Mouse (Mus musculus) thymus, postnatal 0 days (tissue): ENCODE measurements around the gene Mapkbp1. TPM values are rescaled to one million over a fixed set of nuclear protein-coding genes. Genes with fewer than 3 reads are reported as not detected.

Source experiments
- DNase-seq: peaks from one replicate; pipeline ENCODE4 v3.0.0-alpha.2; 2015; ENCODE audit warnings: low spot score
- microRNA-seq: library from miRNA; unstranded; fragments of <30 nt; microRNA quantifications from one replicate; pipeline ENCODE4, GENCODE M21; 2016; ENCODE audit warnings: borderline number of aligned reads
- polyA plus RNA-seq: library from polyadenylated mRNA; unstranded; fragments of >200 nt; fragmentation: Nextera tagmentation; extraction: Ambion mirVana; gene quantifications from 2 replicates; pipeline ENCODE4 v1.2.1, GENCODE M21; 2015

The Mapkbp1 gene
- polyA plus RNA-seq, 1 experiment from 2014 or later: 1.2 TPM

DNA sequence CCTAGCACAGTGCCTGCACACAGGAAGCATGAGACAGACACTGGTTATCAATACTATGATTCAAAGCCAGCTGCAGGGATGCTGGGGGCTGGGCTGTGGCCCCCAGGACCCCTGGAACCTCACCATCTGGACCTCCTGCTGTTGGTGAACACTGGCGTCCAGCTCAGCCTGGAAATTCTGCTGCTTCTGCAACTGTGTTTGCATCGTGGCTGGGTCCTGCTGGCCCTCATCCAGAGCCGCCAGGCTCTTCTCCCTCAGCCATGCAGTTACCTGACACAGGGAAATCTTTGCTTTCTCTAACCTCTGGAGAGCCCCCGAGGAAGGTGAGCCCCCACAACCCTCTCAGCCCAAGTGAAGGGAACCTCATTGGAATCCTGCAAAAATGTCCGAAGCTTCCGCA, 78.9 kb downstream of the Mapkbp1 start:
- DNase-seq: no peak

DNA sequence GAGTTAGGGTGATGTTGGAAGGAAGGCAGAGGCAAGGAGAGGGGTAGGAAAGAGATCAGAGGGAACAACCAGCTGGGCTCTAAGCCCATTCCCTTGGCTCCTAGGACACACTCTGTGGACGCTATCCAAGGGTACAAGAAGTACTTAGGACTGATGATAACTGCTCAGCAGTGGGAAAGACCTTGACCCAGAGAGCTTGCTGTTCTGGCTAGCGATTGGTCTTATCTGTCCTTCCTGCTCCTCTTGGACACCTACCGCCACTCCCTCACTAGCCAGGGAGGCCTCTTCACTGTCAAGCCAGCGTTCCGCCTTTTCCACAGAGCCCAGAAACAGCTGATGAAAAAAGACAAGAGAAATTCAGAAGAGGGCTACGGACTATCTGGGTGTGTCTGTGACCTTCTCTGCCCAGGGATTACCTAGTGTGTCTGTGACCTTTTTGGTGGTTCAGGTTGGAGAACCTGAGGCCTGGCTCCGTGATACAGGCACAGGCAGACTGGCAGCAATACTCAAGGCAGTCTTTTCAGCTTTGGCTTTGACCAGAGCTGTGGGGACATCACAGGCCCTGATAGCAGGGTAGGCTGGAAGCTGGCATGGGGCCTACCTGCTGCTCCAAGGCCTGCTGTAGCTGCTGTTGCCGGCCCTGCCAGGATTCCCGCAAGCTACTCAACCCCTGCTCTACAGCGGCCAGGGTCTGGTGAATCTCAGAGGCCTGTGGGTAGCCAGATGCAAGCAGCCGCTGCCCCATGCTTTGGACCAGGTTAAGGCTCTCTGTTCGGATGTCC, 82.5 kb downstream of the Mapkbp1 start:
- DNase-seq: no peak

GRCm38 (mm10) chr2:120055923-120056322, 83.4 kb downstream of the Mapkbp1 start:
- no peak for DNase-seq

DNA sequence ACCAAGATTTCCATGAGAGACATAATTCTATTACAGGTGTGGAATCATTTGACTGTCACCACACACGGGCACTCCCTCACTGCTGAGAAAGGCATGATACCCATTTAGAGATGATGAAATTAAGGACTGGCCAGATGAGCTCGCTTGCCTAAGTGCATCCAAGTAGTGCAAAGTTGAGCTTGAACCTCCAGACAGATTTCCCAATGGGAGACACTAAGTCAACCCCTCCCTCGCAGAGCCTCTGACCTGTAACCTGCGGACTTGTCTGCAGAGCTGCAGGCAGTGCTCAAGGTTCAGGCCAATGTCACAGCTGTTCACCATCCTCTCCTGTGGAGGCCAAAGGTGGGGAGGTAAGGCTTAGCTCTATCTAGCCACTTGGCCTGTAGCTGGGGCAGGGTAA, 86.3 kb downstream of the Mapkbp1 start:
- DNase-seq: no peak

DNA sequence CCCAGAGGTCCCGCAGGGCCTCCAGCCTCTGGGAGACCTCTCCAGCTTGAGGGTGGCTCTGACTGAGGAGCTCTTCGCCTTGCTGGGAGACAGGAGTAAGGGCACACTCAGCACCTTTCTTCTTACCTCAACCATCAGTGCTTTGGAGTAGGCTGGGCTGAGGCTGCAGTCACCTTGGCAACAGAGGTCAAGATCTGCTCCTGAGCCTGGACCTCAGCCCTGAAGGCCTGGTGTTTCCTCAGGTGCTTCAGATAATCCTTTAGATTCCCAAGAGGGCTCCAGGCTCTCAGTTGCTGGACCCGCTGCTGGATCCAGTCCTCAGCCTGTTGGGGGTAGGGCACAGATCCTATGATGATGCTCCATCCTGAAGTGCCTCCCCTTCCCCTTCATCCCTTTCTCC, 87.0 kb downstream of the Mapkbp1 start:
- no peak for DNase-seq

DNA sequence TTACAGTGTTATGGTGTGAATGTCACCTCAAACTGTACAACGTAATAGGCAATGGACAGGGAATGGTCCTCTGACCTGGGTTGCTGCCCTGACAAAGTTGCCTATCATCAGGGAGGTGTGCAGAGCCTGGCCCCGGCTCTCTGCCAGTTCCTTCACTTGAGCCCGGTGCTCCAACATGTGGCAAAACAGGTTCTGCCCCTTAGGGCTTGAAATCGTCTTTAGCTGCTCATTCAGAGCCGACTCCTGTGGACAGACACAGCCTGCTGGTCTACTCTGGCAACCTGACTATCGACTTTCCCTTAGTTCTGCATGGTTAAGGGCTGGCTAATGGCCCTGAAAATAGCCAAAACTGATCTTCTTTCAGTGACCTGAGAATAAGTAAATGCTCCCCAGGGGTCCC, 87.7 kb downstream of the Mapkbp1 start:
- DNase-seq: no peak

DNA sequence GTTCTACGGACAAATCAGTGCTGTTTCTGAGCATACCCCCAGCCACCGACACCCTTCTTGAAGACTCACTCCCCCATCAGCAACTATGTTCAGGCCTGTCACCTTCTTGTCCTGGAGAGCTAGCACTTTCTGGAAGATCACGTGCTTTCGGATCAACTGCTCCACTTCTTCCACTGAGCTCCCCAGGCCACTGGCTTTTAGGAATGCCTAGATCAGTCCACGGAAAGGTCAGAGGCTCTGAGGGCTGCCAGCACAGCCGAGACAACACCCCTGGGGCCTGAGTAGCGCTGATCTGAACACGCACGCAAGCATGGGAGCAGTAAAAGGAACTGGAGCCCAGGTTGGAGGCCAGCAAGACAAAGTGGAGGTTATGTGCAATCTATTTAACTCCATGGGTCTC, 88.2 kb downstream of the Mapkbp1 start:
- no peak for DNase-seq

DNA sequence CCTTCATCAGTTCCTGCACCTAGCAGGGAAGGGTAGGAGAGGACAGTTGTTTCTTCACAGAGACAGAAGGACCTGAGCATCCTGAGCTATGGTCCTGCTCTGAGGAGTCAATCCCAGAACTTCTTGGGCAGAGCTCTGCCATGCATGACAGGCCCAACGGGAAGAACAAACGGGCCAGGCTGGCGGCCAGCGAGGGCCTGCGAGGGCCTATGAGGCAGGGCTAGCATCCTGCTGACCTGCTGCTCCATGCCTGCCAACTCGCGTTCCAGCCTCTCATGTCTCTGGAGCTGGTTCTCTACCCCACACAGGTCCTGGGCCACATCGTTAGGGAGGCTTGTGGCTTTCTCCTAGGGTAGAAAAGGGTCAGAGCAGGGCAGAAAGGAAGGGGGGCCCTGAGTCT, 89.7 kb downstream of the Mapkbp1 start:
- no peak for DNase-seq

DNA sequence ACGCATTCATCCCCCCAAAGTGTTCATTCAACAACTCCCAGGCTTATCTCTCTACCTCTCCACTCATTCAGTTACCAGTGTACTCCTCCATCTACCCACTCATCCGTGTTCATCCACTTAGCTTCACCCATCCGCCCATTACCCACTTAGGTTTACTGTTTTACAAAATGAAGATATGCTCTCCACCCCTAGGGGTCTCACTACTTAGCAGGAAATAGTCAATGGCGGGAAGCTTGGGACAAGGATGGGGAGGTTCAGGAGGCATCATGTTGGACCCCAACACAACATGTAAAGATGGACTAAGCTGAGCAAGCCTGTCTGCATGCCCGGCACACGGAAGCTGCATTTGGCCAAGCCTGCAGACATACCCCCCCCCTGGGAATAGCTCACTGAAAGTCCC, 92.1 kb downstream of the Mapkbp1 start:
- DNase-seq: no peak

DNA sequence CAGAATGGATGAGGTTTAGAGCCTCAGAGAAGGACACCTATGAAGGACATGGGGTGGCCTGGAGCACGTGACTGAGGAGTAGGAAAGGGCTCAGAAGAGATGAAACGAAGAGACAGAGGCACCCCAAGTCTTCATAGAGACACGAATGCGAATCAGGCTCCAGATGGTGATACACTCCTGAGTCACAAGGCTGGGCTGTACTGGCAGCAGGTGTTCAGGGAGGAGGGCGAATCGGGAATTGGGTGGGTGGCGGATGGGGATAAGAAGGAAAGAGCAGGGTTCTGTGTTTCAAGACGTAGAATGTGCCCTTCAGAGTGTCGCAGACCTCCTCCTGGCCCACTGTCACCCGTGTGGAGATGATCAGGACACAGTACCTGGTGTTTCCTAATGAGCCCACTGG, 92.7 kb downstream of the Mapkbp1 start:
- DNase-seq: no peak

DNA sequence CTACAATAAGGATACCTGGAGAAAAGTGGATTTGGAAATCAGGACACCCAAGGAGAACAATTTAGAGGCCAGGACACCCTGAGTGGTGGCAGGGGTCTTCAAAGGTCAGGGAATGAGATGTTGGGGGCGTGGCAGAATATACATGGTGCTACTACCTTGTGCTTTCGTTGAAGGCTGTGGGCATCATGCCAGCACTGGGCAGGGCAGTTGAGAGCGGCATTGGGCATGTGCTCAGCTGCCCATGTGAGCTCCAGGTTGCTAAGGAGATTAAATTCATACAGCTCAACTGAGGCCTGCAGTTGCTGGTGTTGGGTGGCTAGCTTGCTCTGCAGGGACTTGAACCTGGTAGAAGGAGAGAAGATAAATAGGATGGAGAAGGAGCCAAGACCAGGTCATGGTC, 93.7 kb downstream of the Mapkbp1 start:
- no peak for DNase-seq

GRCm38 (mm10) chr2:120068555-120069465, 96.3 kb downstream of the Mapkbp1 start:
- peak; percentile 19 for DNase-seq

DNA sequence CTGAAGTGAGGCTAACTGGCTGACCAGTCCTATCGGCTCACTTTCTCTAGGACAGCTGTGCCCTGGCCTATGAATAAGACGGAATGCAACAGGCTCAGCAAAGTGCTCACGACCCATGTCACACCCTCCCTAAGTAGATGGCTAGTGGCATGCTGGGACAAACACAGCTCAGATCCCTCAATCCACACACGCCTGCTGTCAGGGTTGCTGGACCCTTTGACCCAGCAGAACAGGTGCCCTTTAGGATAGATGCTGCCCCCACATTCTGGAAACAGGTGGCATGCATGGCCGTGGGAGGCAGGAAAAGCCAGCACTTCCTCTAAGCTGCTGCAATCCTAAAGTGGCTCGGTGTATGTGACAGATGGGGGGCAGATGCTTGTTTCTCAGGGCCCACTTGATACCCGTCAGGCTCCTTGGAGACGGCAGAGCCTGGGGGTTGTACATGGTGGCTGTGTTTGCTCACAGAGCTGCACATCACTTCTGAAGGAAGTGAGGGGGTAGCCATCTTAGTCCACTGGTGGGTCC, 97.0 kb downstream of the Mapkbp1 start:
- DNase-seq: no peak

GRCm38 (mm10) chr2:120074096-120074495, 101.6 kb downstream of the Mapkbp1 start:
- no peak for DNase-seq

GRCm38 (mm10) chr2:120076076-120076705, 103.7 kb downstream of the Mapkbp1 start:
- peak; percentile 73 for DNase-seq

Small RNA genes lying within 50 kb of the gene (microRNA-seq; reads per million reads assigned to microRNA genes)
- not detected for gene Mir7665

Other genes starting within 250 kb of the Mapkbp1 start
- 1.6 and 2.1 TPM in 2 replicates for gene Itpka, start 230.4 kb upstream of the Mapkbp1 start, polyA plus RNA-seq
- gene Ltk, start 212.3 kb upstream of the Mapkbp1 start, polyA plus RNA-seq: 0.08 TPM in 1 of 2 replicates, not detected in the other
- gene Rpap1, start 185.2 kb upstream of the Mapkbp1 start, polyA plus RNA-seq: 17.9 and 18.0 TPM in 2 replicates
- gene Tyro3, start 175.0 kb upstream of the Mapkbp1 start, polyA plus RNA-seq: 1.8 and 2.3 TPM in 2 replicates
- 19.5 and 24.1 TPM in 2 replicates for gene Mga, start 75.5 kb upstream of the Mapkbp1 start, polyA plus RNA-seq
- 18.3 and 22.1 TPM in 2 replicates for gene Jmjd7, start 54.8 kb downstream of the Mapkbp1 start, polyA plus RNA-seq
- 0.70 and 1.3 TPM in 2 replicates for gene Gm28042, start 54.8 kb downstream of the Mapkbp1 start, polyA plus RNA-seq
- 0.33 and 1.1 TPM in 2 replicates for gene Pla2g4b, start 60.7 kb downstream of the Mapkbp1 start, polyA plus RNA-seq
- gene Ehd4, start 181.9 kb downstream of the Mapkbp1 start, polyA plus RNA-seq: 33.4 and 34.5 TPM in 2 replicates